Mouse (Mus musculus): ENCODE measurements around the gene Atp2a3. TPM values are rescaled to one million over a fixed set of nuclear protein-coding genes. Genes with fewer than 3 reads are reported as not detected.

Gene Atp2a3
- polyA plus RNA-seq, 1 experiment from 2014 or later = 28.8 TPM

- H3K27me3 ChIP-seq (replicated peaks; ENCODE audit: control insufficient read depth, insufficient read depth, low read length) = no peaks in the 10 kb centered on the region
- no peak overlapping the region for H3K4me2 ChIP-seq (ENCODE audit: low read depth, low read length)
- H3K9me3 ChIP-seq (ENCODE audit: control insufficient read depth, low read length) = 0 out of 2 replicates have a peak, but pooled peaks cover 7% of the 10 kb centered on the region
- 85% methylated on average over 1 of the region's 1 CpGs for WGBS
- peak overlapping the region; percentile 51 for H3K27ac ChIP-seq (ENCODE audit: low read length)
- no peak for ATAC-seq
- H3K36me3 ChIP-seq (ENCODE audit: control insufficient read depth, insufficient read depth, low read length) = no peaks in the 10 kb centered on the region
- 0 out of 2 replicates have a peak overlapping the region, but pooled peaks have one; percentile 5 for H3K9ac ChIP-seq (ENCODE audit: low read depth, low read length)
- peaks cover 27% of the 10 kb centered on the region for H3K4me1 ChIP-seq (ENCODE audit: control insufficient read depth, insufficient read depth, low read length)
- H3K4me3 ChIP-seq (ENCODE audit: low read length) = no peak overlapping the region
Measured at GRCm38 (mm10) chr11:72953116-72953439, 7.9 kb upstream of the Atp2a3 start.

- H3K9me3 ChIP-seq (ENCODE audit: control insufficient read depth, low read length) = 0 out of 2 replicates have a peak, but pooled peaks cover 7% of the 10 kb centered on the region
- no peak overlapping the region for H3K27ac ChIP-seq (ENCODE audit: low read length)
- no peak overlapping the region for H3K9ac ChIP-seq (ENCODE audit: low read depth, low read length)
- H3K4me1 ChIP-seq (ENCODE audit: control insufficient read depth, insufficient read depth, low read length) = peaks cover 27% of the 10 kb centered on the region
- H3K4me3 ChIP-seq (ENCODE audit: low read length) = no peak overlapping the region
- 81% methylated on average over 4 of the region's 4 CpGs for WGBS
- no peaks in the 10 kb centered on the region for H3K36me3 ChIP-seq (ENCODE audit: control insufficient read depth, insufficient read depth, low read length)
- H3K4me2 ChIP-seq (ENCODE audit: low read depth, low read length) = no peak overlapping the region
- ATAC-seq = no peak
- H3K27me3 ChIP-seq (replicated peaks; ENCODE audit: control insufficient read depth, insufficient read depth, low read length) = no peaks in the 10 kb centered on the region
Measured at GRCm38 (mm10) chr11:72953440-72954151, 7.4 kb upstream of the Atp2a3 start.

- no peak overlapping the region for H3K27ac ChIP-seq (ENCODE audit: low read length)
- H3K4me2 ChIP-seq (ENCODE audit: low read depth, low read length) = no peak overlapping the region
- ATAC-seq = no peak
- no peaks in the 10 kb centered on the region for H3K36me3 ChIP-seq (ENCODE audit: control insufficient read depth, insufficient read depth, low read length)
- peaks cover 27% of the 10 kb centered on the region for H3K4me1 ChIP-seq (ENCODE audit: control insufficient read depth, insufficient read depth, low read length)
- 85% methylated on average over 4 of the region's 4 CpGs for WGBS
- H3K9ac ChIP-seq (ENCODE audit: low read depth, low read length) = no peak overlapping the region
- no peaks in the 10 kb centered on the region for H3K27me3 ChIP-seq (replicated peaks; ENCODE audit: control insufficient read depth, insufficient read depth, low read length)
- 0 out of 2 replicates have a peak, but pooled peaks cover 7% of the 10 kb centered on the region for H3K9me3 ChIP-seq (ENCODE audit: control insufficient read depth, low read length)
- no peak overlapping the region for H3K4me3 ChIP-seq (ENCODE audit: low read length)
Measured at GRCm38 (mm10) chr11:72954216-72954615, 6.8 kb upstream of the Atp2a3 start.

GRCm38 (mm10) chr11:72955339-72955974 is 5.5 kb upstream of the Atp2a3 start:
- Histone ChIP-seq H3K27me3 (replicated peaks; ENCODE audit: control insufficient read depth, insufficient read depth, low read length) (no peaks in the 10 kb centered on the region; the same call in 1 of the 2 replicates), H3K27ac (ENCODE audit: low read length) (0 out of 2 replicates have a peak overlapping the region, but pooled peaks have one; percentile 19), H3K36me3 (ENCODE audit: control insufficient read depth, insufficient read depth, low read length) (no peaks in the 10 kb centered on the region), H3K4me3 (ENCODE audit: low read length) (no peak overlapping the region), H3K4me2 (ENCODE audit: low read depth, low read length) (no peak overlapping the region), H3K9me3 (ENCODE audit: control insufficient read depth, low read length) (0 out of 2 replicates have a peak, but pooled peaks cover under 1% of the 10 kb centered on the region), H3K9ac (ENCODE audit: low read depth, low read length) (no peak overlapping the region; the same call in 1 of the 2 replicates), H3K4me1 (ENCODE audit: control insufficient read depth, insufficient read depth, low read length) (peaks cover 32% of the 10 kb centered on the region)
- ATAC-seq = no peak
- 58% methylated on average over 5 of the region's 5 CpGs for whole genome bisulfite sequencing

GRCm38 (mm10) chr11:72957318-72957717 is 3.7 kb upstream of the Atp2a3 start:
- H3K27me3 ChIP-seq (replicated peaks; ENCODE audit: control insufficient read depth, insufficient read depth, low read length) = peaks cover 5% of the 10 kb centered on the region; the same call in 1 of the 2 replicates
- no peak for ATAC-seq
- H3K9me3 ChIP-seq (ENCODE audit: control insufficient read depth, low read length) = no peaks in the 10 kb centered on the region
- WGBS = 53% methylated on average over 2 of the region's 2 CpGs
- H3K4me2 ChIP-seq (ENCODE audit: low read depth, low read length) = no peak overlapping the region
- H3K9ac ChIP-seq (ENCODE audit: low read depth, low read length) = no peak overlapping the region
- H3K4me1 ChIP-seq (ENCODE audit: control insufficient read depth, insufficient read depth, low read length) = peaks cover 32% of the 10 kb centered on the region
- H3K27ac ChIP-seq (ENCODE audit: low read length) = no peak overlapping the region
- H3K36me3 ChIP-seq (ENCODE audit: control insufficient read depth, insufficient read depth, low read length) = no peaks in the 10 kb centered on the region
- no peak overlapping the region for H3K4me3 ChIP-seq (ENCODE audit: low read length)

- Histone ChIP-seq H3K27ac (ENCODE audit: low read length) (no peak overlapping the region), H3K27me3 (replicated peaks; ENCODE audit: control insufficient read depth, insufficient read depth, low read length) (peaks cover 5% of the 10 kb centered on the region; the same call in 1 of the 2 replicates), H3K9me3 (ENCODE audit: control insufficient read depth, low read length) (no peaks in the 10 kb centered on the region), H3K9ac (ENCODE audit: low read depth, low read length) (no peak overlapping the region), H3K4me1 (ENCODE audit: control insufficient read depth, insufficient read depth, low read length) (peaks cover 32% of the 10 kb centered on the region), H3K36me3 (ENCODE audit: control insufficient read depth, insufficient read depth, low read length) (no peaks in the 10 kb centered on the region), H3K4me3 (ENCODE audit: low read length) (peak overlapping the region; percentile 56; the same call in 1 of the 2 replicates), H3K4me2 (ENCODE audit: low read depth, low read length) (no peak overlapping the region)
- no peak for ATAC-seq
- 29% methylated on average over 15 of the region's 15 CpGs for WGBS
Measured at GRCm38 (mm10) chr11:72959924-72960679, 867 bp upstream of the Atp2a3 start.

- Histone ChIP-seq H3K4me2 (ENCODE audit: low read depth, low read length) (peak overlapping the region; percentile 79), H3K27ac (ENCODE audit: low read length) (no peak overlapping the region), H3K4me1 (ENCODE audit: control insufficient read depth, insufficient read depth, low read length) (peaks cover 38% of the 10 kb centered on the region), H3K36me3 (ENCODE audit: control insufficient read depth, insufficient read depth, low read length) (no peaks in the 10 kb centered on the region), H3K9ac (ENCODE audit: low read depth, low read length) (peak overlapping the region; percentile 62), H3K4me3 (ENCODE audit: low read length) (peak overlapping the region; percentile 56), H3K9me3 (ENCODE audit: control insufficient read depth, low read length) (no peaks in the 10 kb centered on the region), H3K27me3 (replicated peaks; ENCODE audit: control insufficient read depth, insufficient read depth, low read length) (peaks cover 5% of the 10 kb centered on the region; the same call in 1 of the 2 replicates)
- WGBS = 12% methylated on average over 15 of the region's 15 CpGs
- ATAC-seq = no peak
Measured at GRCm38 (mm10) chr11:72960723-72961071, 272 bp upstream of the Atp2a3 start.

- H3K9me3 ChIP-seq (ENCODE audit: control insufficient read depth, low read length) = no peaks in the 10 kb centered on the region
- WGBS = 57% methylated on average over 2 of the region's 2 CpGs
- H3K9ac ChIP-seq (ENCODE audit: low read depth, low read length) = no peak overlapping the region
- H3K4me2 ChIP-seq (ENCODE audit: low read depth, low read length) = peak overlapping the region; percentile 79; the same call in 1 of the 2 replicates
- no peak for ATAC-seq
- peak overlapping the region; percentile 6; the same call in 1 of the 2 replicates for H3K4me3 ChIP-seq (ENCODE audit: low read length)
- H3K4me1 ChIP-seq (ENCODE audit: control insufficient read depth, insufficient read depth, low read length) = peaks cover 40% of the 10 kb centered on the region
- peak overlapping the region; percentile 77 for H3K27ac ChIP-seq (ENCODE audit: low read length)
- peaks cover 5% of the 10 kb centered on the region; the same call in 1 of the 2 replicates for H3K27me3 ChIP-seq (replicated peaks; ENCODE audit: control insufficient read depth, insufficient read depth, low read length)
- no peaks in the 10 kb centered on the region for H3K36me3 ChIP-seq (ENCODE audit: control insufficient read depth, insufficient read depth, low read length)
Measured at GRCm38 (mm10) chr11:72962378-72962777, 1.4 kb downstream of the Atp2a3 start.

Data from intestine, embryonic 16.5 days (tissue).